Mouse (Mus musculus) small intestine, adult 2 months (tissue): ENCODE results near the gene Cdc42. TPM values are rescaled to one million over a fixed set of nuclear protein-coding genes. Genes with fewer than 3 reads are reported as not detected.
A peak's percentile ranks its signal among the peaks of the same experiment; 100 is the strongest.

ENCODE experiments used
- H3K27ac ChIP-seq: fragments of 200-500 bp; 2 replicates; pipeline ENCODE4 v1.5.1; 2012; ENCODE audit warnings: low read depth, low read length, control low read depth, inconsistent platforms; ENCODE audit not compliant: insufficient read depth
- H3K27me3 ChIP-seq: fragments of 200-500 bp; 2 replicates; pipeline ENCODE4 v1.6.1; 2012; ENCODE audit warnings: mild to moderate bottlenecking, moderate library complexity, low read length, inconsistent platforms; ENCODE audit not compliant: control insufficient read depth, insufficient read depth
- H3K36me3 ChIP-seq: fragments of 200-500 bp; 2 replicates; pipeline ENCODE4 v1.6.1; 2012; ENCODE audit warnings: mild to moderate bottlenecking, low read length, control low read depth, inconsistent platforms; ENCODE audit not compliant: control insufficient read depth, insufficient read depth
- H3K4me1 ChIP-seq: fragments of 200-500 bp; 2 replicates; pipeline ENCODE4 v1.6.1; 2012; ENCODE audit warnings: low read length, inconsistent platforms, mixed read lengths; ENCODE audit not compliant: control insufficient read depth, insufficient read depth, insufficient read length
- H3K4me3 ChIP-seq: fragments of 200-500 bp; 2 replicates; pipeline ENCODE4 v1.5.1; 2012; ENCODE audit warnings: low read depth, mild to moderate bottlenecking, control low read depth, inconsistent platforms, low read length, moderate library complexity
- CTCF ChIP-seq: fragments of 200-500 bp; IDR thresholded peaks from 2 replicates; pipeline ENCODE4 v1.5.1; 2012; ENCODE audit warnings: low read depth, mild to moderate bottlenecking, control low read depth, inconsistent platforms, low read length, moderate library complexity, mixed read lengths; ENCODE audit not compliant: insufficient replicate concordance, insufficient read length; ENCODE audit errors: extremely low read depth
- POLR2A ChIP-seq: fragments of 200-500 bp; IDR thresholded peaks from 2 replicates; pipeline ENCODE4 v1.6.1; 2012; ENCODE audit warnings: low read depth, mild to moderate bottlenecking, control low read depth, inconsistent platforms, low read length, moderate library complexity
- WGBS: fragments of 180-500 bp; shearing (Covaris S2); methylation state at CpG from one replicate; pipeline ENCODE4 v1.1.7; 2018; 5-methylcytosine and 5-hydroxymethylcytosine counted together
- polyA plus RNA-seq: library from polyadenylated mRNA; depleted of rRNA; stranded (reverse); fragments of >200 nt; gene quantifications from 2 replicates; pipeline ENCODE4 v1.2.3, GENCODE M21; 2012

Gene Cdc42
- polyA plus RNA-seq, 1 experiment: 25.9 TPM

- H3K27ac ChIP-seq: no peak overlapping the region
- WGBS: 34% methylated on average over 5 of the region's 5 CpGs
- H3K4me1 ChIP-seq: peaks cover 3% of the 10 kb centered on the region
- TF ChIP-seq POLR2A (no peak; the same call in 1 of the 2 replicates), CTCF (no peak)
- H3K27me3 ChIP-seq: peaks cover 24% of the 10 kb centered on the region
- H3K36me3 ChIP-seq: no peaks in the 10 kb centered on the region
- no peak overlapping the region for H3K4me3 ChIP-seq
Measured at GRCm38 (mm10) chr4:137282122-137282521, 75.4 kb downstream of the Cdc42 start.

- Histone ChIP-seq H3K27me3 (peaks cover 32% of the 10 kb centered on the region), H3K4me3 (no peak overlapping the region)
- 69% methylated on average over 3 of the region's 3 CpGs for WGBS
Measured at GRCm38 (mm10) chr4:137281273-137281672, 76.2 kb downstream of the Cdc42 start.

GRCm38 (mm10) chr4:137279346-137279745, 78.2 kb downstream of the Cdc42 start:
- TF ChIP-seq POLR2A (no peak), CTCF (no peak)
- no peak overlapping the region for H3K4me3 ChIP-seq
- peaks cover 35% of the 10 kb centered on the region for H3K27me3 ChIP-seq
- H3K36me3 ChIP-seq: no peaks in the 10 kb centered on the region
- WGBS: 31% methylated on average over 5 of the region's 5 CpGs
- no peak overlapping the region for H3K27ac ChIP-seq
- H3K4me1 ChIP-seq: peaks cover 7% of the 10 kb centered on the region

More at GRCm38 (mm10) chr4:137281273-137281672, 76.2 kb downstream of the Cdc42 start:
- Histone ChIP-seq H3K36me3 (no peaks in the 10 kb centered on the region), H3K4me1 (peaks cover 3% of the 10 kb centered on the region), H3K27ac (no peak overlapping the region)
- TF ChIP-seq POLR2A (no peak), CTCF (no peak)

- Histone ChIP-seq H3K27ac (no peak overlapping the region), H3K4me1 (peaks cover 7% of the 10 kb centered on the region), H3K4me3 (peak overlapping the region; percentile 60), H3K36me3 (no peaks in the 10 kb centered on the region), H3K27me3 (peaks cover 35% of the 10 kb centered on the region)
- WGBS: 11% methylated on average over 22 of the region's 22 CpGs
- TF ChIP-seq CTCF (no peak), POLR2A (no peak)
Measured at GRCm38 (mm10) chr4:137278144-137279040, 79.1 kb downstream of the Cdc42 start.

GRCm38 (mm10) chr4:137277600-137278143, 79.8 kb downstream of the Cdc42 start:
- H3K36me3 ChIP-seq: no peaks in the 10 kb centered on the region
- H3K27me3 ChIP-seq: peaks cover 35% of the 10 kb centered on the region
- H3K4me1 ChIP-seq: peaks cover 7% of the 10 kb centered on the region
- H3K27ac ChIP-seq: no peak overlapping the region
- H3K4me3 ChIP-seq: peak overlapping the region; percentile 60
- 2% methylated on average over 69 of the region's 71 CpGs for WGBS
- TF ChIP-seq CTCF: no peak
- no peak for TF ChIP-seq POLR2A

GRCm38 (mm10) chr4:137277166-137277513, 80.4 kb downstream of the Cdc42 start, which contains the start of gene Wnt4:
Gene Wnt4 (plus strand): TSS chr4:137277489.
- 3% methylated on average over 44 of the region's 45 CpGs for WGBS
- Histone ChIP-seq H3K4me1 (peaks cover 7% of the 10 kb centered on the region; the same call in 1 of the 2 replicates), H3K36me3 (no peaks in the 10 kb centered on the region), H3K4me3 (peak within 1 kb of the TSS; percentile 60), H3K27me3 (peaks cover 35% of the 10 kb centered on the region), H3K27ac (no peak within 1 kb of the TSS)
- TF ChIP-seq POLR2A (no peak), CTCF (no peak)
